Mouse (Mus musculus) neural tube, embryonic 15.5 days (tissue): ENCODE measurements around the gene Olfr1393. TPM values are rescaled to one million over a fixed set of nuclear protein-coding genes. Genes with fewer than 3 reads are reported as not detected.
"Not testable (repeated sequence)": the region's sequence is repeated elsewhere in the genome, so short reads cannot be mapped to it uniquely, and the experiment has no call there.

ENCODE experiments used
- ATAC-seq: fragments of 200-750 bp; cut with Nextera tagmentation; 2 replicates; pipeline ENCODE4 v1.8.0; 2017; ENCODE audit warnings: mild to moderate bottlenecking, moderate TSS enrichment, moderate library complexity; ENCODE audit not compliant: low FRiP score
- H3K27ac ChIP-seq: fragments of 300-500 bp; sonication (generic); replicated peaks from 2 replicates; pipeline ENCODE4 v1.5.1; 2015; ENCODE audit warnings: mild to moderate bottlenecking, inconsistent platforms
- H3K27me3 ChIP-seq: fragments of 300-500 bp; sonication (generic); replicated peaks from 2 replicates; pipeline ENCODE4 v1.6.1; 2015; ENCODE audit warnings: inconsistent platforms
- H3K36me3 ChIP-seq: fragments of 300-500 bp; sonication (generic); 2 replicates; pipeline ENCODE4 v1.6.1; 2015; ENCODE audit warnings: inconsistent platforms
- H3K4me1 ChIP-seq: fragments of 300-500 bp; sonication (generic); 2 replicates; pipeline ENCODE4 v1.6.1; 2015; ENCODE audit warnings: inconsistent platforms
- H3K4me2 ChIP-seq: fragments of 300-500 bp; sonication (generic); 2 replicates; pipeline ENCODE4 v1.6.1; 2015; ENCODE audit warnings: inconsistent platforms, mild to moderate bottlenecking, moderate library complexity
- H3K4me3 ChIP-seq: fragments of 300-500 bp; sonication (generic); replicated peaks from 2 replicates; pipeline ENCODE4 v1.5.1; 2015; ENCODE audit warnings: mild to moderate bottlenecking, inconsistent platforms
- H3K9ac ChIP-seq: fragments of 300-500 bp; sonication (generic); replicated peaks from 2 replicates; pipeline ENCODE4 v1.6.1; 2015; ENCODE audit warnings: mild to moderate bottlenecking, inconsistent platforms
- H3K9me3 ChIP-seq: fragments of 300-500 bp; sonication (generic); replicated peaks from 2 replicates; pipeline ENCODE4 v1.6.1; 2016; ENCODE audit warnings: inconsistent platforms
- WGBS: fragments of 180-500 bp; shearing (Covaris S2); methylation state at CpG from one replicate; pipeline ENCODE4 v1.1.7; 2015; ENCODE audit warnings: mixed read lengths; 5-methylcytosine and 5-hydroxymethylcytosine counted together
- polyA plus RNA-seq: library from polyadenylated mRNA; unstranded; fragments of >200 nt; fragmentation: Nextera tagmentation; extraction: Ambion mirVana; gene quantifications from 2 replicates; pipeline ENCODE4 v1.2.1, GENCODE M21; 2015

Olfr1393 gene
- polyA plus RNA-seq, 1 experiment from 2014 or later, result not detected

- Histone ChIP-seq H3K36me3 (no peaks in the 10 kb centered on the region), H3K9me3 (no peaks in the 10 kb centered on the region), H3K4me3 (no peak overlapping the region), H3K27ac (no peak overlapping the region), H3K9ac (no peak overlapping the region), H3K4me2 (no peak overlapping the region), H3K4me1 (no peaks in the 10 kb centered on the region), H3K27me3 (no peaks in the 10 kb centered on the region)
- WGBS, result 78% methylated on average over 15 of the region's 15 CpGs
- ATAC-seq, result no peak
Observed at GRCm38 (mm10) chr11:49267970-49268579, 10.0 kb upstream of the Olfr1393 start.

GRCm38 (mm10) chr11:49269761-49270160, 8.3 kb upstream of the Olfr1393 start:
- ATAC-seq, result no peak
- no peaks in the 10 kb centered on the region for H3K36me3 ChIP-seq
- no peaks in the 10 kb centered on the region for H3K9me3 ChIP-seq
- peaks cover 4% of the 10 kb centered on the region; the same call in 1 of the 2 replicates for H3K4me1 ChIP-seq
- no peak overlapping the region for H3K4me2 ChIP-seq
- no peak overlapping the region for H3K4me3 ChIP-seq
- no peak overlapping the region for H3K27ac ChIP-seq
- no peaks in the 10 kb centered on the region for H3K27me3 ChIP-seq
- no peak overlapping the region for H3K9ac ChIP-seq
- 93% methylated on average over 9 of the region's 9 CpGs for WGBS

- Histone ChIP-seq H3K36me3 (no peaks in the 10 kb centered on the region), H3K4me3 (no peak overlapping the region), H3K27me3 (no peaks in the 10 kb centered on the region), H3K4me2 (no peak overlapping the region), H3K9me3 (no peaks in the 10 kb centered on the region), H3K9ac (no peak overlapping the region), H3K27ac (no peak overlapping the region), H3K4me1 (peaks cover 4% of the 10 kb centered on the region; the same call in 1 of the 2 replicates)
- no peak for ATAC-seq
- WGBS, result 96% methylated on average over 4 of the region's 4 CpGs
Observed at GRCm38 (mm10) chr11:49270368-49270767, 7.7 kb upstream of the Olfr1393 start.

- 30% methylated on average over 7 of the region's 7 CpGs for whole genome bisulfite sequencing
- peaks cover 4% of the 10 kb centered on the region; the same call in 1 of the 2 replicates for H3K4me1 ChIP-seq
- ATAC-seq, result peak; percentile 31; the same call in 1 of the 2 replicates
Observed at GRCm38 (mm10) chr11:49271334-49271733, 6.8 kb upstream of the Olfr1393 start.

GRCm38 (mm10) chr11:49273834-49274519, 4.1 kb upstream of the Olfr1393 start:
- Histone ChIP-seq H3K9ac (no peak overlapping the region; the same call in 1 of the 2 replicates), H3K27ac (no peak overlapping the region), H3K4me1 (peaks cover 4% of the 10 kb centered on the region; the same call in 1 of the 2 replicates), H3K9me3 (no peaks in the 10 kb centered on the region), H3K36me3 (no peaks in the 10 kb centered on the region), H3K4me3 (no peak overlapping the region), H3K4me2 (no peak overlapping the region), H3K27me3 (no peaks in the 10 kb centered on the region)
- no peak; the same call in 1 of the 2 replicates for ATAC-seq
- WGBS, result 39% methylated on average over 11 of the region's 11 CpGs

More at GRCm38 (mm10) chr11:49271334-49271733, 6.8 kb upstream of the Olfr1393 start:
- H3K36me3 ChIP-seq, result no peaks in the 10 kb centered on the region
- H3K4me2 ChIP-seq, result no peak overlapping the region
- H3K27ac ChIP-seq, result no peak overlapping the region
- H3K9ac ChIP-seq, result no peak overlapping the region
- no peaks in the 10 kb centered on the region for H3K27me3 ChIP-seq
- H3K4me3 ChIP-seq, result no peak overlapping the region
- no peaks in the 10 kb centered on the region for H3K9me3 ChIP-seq

- H3K36me3 ChIP-seq, H3K4me3 ChIP-seq, H3K4me2 ChIP-seq, ATAC-seq, H3K9me3 ChIP-seq, H3K9ac ChIP-seq, H3K27me3 ChIP-seq, H3K4me1 ChIP-seq, H3K27ac ChIP-seq: not testable (repeated sequence)
- WGBS, result 80% methylated on average over 1 of the region's 1 CpGs
Observed at GRCm38 (mm10) chr11:49284982-49285381, 6.9 kb downstream of the Olfr1393 start, which contains the start of gene Olfr1392. Gene Olfr1392 (plus strand): TSS chr11:49285282.

GRCm38 (mm10) chr11:49287251-49287650, 9.1 kb downstream of the Olfr1393 start:
- Histone ChIP-seq H3K4me2 (no peak overlapping the region), H3K36me3 (no peaks in the 10 kb centered on the region), H3K27me3 (no peaks in the 10 kb centered on the region), H3K9ac (no peak overlapping the region), H3K27ac (no peak overlapping the region), H3K4me3 (no peak overlapping the region), H3K9me3 (no peaks in the 10 kb centered on the region), H3K4me1 (no peaks in the 10 kb centered on the region)
- WGBS, result 85% methylated on average over 2 of the region's 2 CpGs
- ATAC-seq, result no peak

GRCm38 (mm10) chr11:49292777-49293176, 14.7 kb downstream of the Olfr1393 start:
- Histone ChIP-seq H3K4me2 (no peak overlapping the region), H3K9ac (no peak overlapping the region), H3K36me3 (no peaks in the 10 kb centered on the region), H3K9me3 (no peaks in the 10 kb centered on the region), H3K27ac (no peak overlapping the region), H3K4me1 (no peaks in the 10 kb centered on the region), H3K4me3 (no peak overlapping the region), H3K27me3 (no peaks in the 10 kb centered on the region)
- ATAC-seq, result no peak
- 66% methylated on average over 3 of the region's 3 CpGs for whole genome bisulfite sequencing

GRCm38 (mm10) chr11:49304441-49304840, 26.3 kb downstream of the Olfr1393 start, which contains the start of gene Olfr10:
Gene Olfr10 (plus strand): TSS chr11:49304741.
- H3K36me3 ChIP-seq, result no peaks in the 10 kb centered on the region
- no peak within 1 kb of the TSS for H3K27ac ChIP-seq
- H3K27me3 ChIP-seq, result no peaks in the 10 kb centered on the region
- ATAC-seq, result no peak
- no peaks in the 10 kb centered on the region for H3K4me1 ChIP-seq
- H3K4me3 ChIP-seq, result no peak within 1 kb of the TSS
- no peaks in the 10 kb centered on the region for H3K9me3 ChIP-seq
- H3K4me2 ChIP-seq, result no peak within 1 kb of the TSS
- H3K9ac ChIP-seq, result no peak within 1 kb of the TSS

GRCm38 (mm10) chr11:49308547-49308946, 30.4 kb downstream of the Olfr1393 start:
- H3K9me3 ChIP-seq, H3K4me3 ChIP-seq, H3K9ac ChIP-seq, H3K4me1 ChIP-seq, ATAC-seq, H3K27ac ChIP-seq, H3K36me3 ChIP-seq, H3K4me2 ChIP-seq, H3K27me3 ChIP-seq: not testable (repeated sequence)
- 85% methylated on average over 5 of the region's 5 CpGs for WGBS

GRCm38 (mm10) chr11:49322442-49322841, 44.3 kb downstream of the Olfr1393 start, which contains the start of gene Olfr1391:
Gene Olfr1391 (plus strand): TSS chr11:49322742.
- Histone ChIP-seq H3K4me3 (no peak within 1 kb of the TSS), H3K4me2 (no peak within 1 kb of the TSS), H3K9ac (no peak within 1 kb of the TSS), H3K27ac (no peak within 1 kb of the TSS), H3K36me3 (no peaks in the 10 kb centered on the region), H3K4me1 (no peaks in the 10 kb centered on the region), H3K27me3 (no peaks in the 10 kb centered on the region), H3K9me3 (no peaks in the 10 kb centered on the region)
- WGBS, result 89% methylated on average over 2 of the region's 2 CpGs
- ATAC-seq, result no peak

GRCm38 (mm10) chr11:49326726-49327125, 48.6 kb downstream of the Olfr1393 start:
- Histone ChIP-seq H3K36me3 (no peaks in the 10 kb centered on the region), H3K4me2 (no peak overlapping the region), H3K27ac (no peak overlapping the region), H3K27me3 (no peaks in the 10 kb centered on the region), H3K9ac (no peak overlapping the region), H3K4me1 (no peaks in the 10 kb centered on the region), H3K9me3 (no peaks in the 10 kb centered on the region), H3K4me3 (no peak overlapping the region)
- ATAC-seq, result no peak
- WGBS, result 93% methylated on average over 3 of the region's 3 CpGs
